ENCODE assay signal across 24 mouse cellular contexts in genomic region chr7:61737511-61737910, GRCm38 (mm10).
"Had no signal": no experiment of that assay in that cellular context is flagged by ENCODE, and none has a peak within 500 bp of the region (broad histone marks: within the 10 kb centered on the region; RNA-seq: fewer than 3 reads in every experiment).

No protein-coding gene starts in this region.

- H3K4me2 ChIP-seq: heart, embryonic 12.5 days; hindbrain, embryonic 12.5 days; hindbrain, embryonic 14.5 days; intestine, embryonic 15.5 days; limb, embryonic 13.5 days; limb, embryonic 15.5 days had no signal

- H3K4me3 ChIP-seq: gastrocnemius, adult 2 months; heart, embryonic 10.5 days; heart, embryonic 12.5 days; hindbrain, embryonic 10.5 days; hindbrain, embryonic 12.5 days; intestine, embryonic 15.5 days; limb, embryonic 13.5 days; limb, embryonic 15.5 days had no signal

- H3K4me1 ChIP-seq: heart, embryonic 10.5 days; heart, embryonic 12.5 days; hindbrain, embryonic 10.5 days; hindbrain, embryonic 12.5 days; intestine, embryonic 15.5 days; limb, embryonic 13.5 days; limb, embryonic 15.5 days had no signal

- H3K9ac ChIP-seq: heart, embryonic 12.5 days; hindbrain, embryonic 12.5 days; hindbrain, embryonic 14.5 days; intestine, embryonic 15.5 days; limb, embryonic 13.5 days; limb, embryonic 15.5 days had no signal

- DNase-seq: gastrocnemius, adult 2 months; gastrocnemius, postnatal 10 days; gastrocnemius, postnatal 25 days; heart, adult 18-20 months; heart, postnatal 10 days; heart, postnatal 4 days; kidney, adult 8-10 months; kidney, postnatal 10 days; kidney, postnatal 25 days; kidney, postnatal 4 days; layer of hippocampus, adult 9-11 months; layer of hippocampus, postnatal 36 days; left cerebral cortex, postnatal 4 days had no signal

- ATAC-seq: hindbrain, embryonic 16.5 days; inflammation-experienced regulatory T-cells, adult 6 months; intestine, embryonic 15.5 days; intestine, postnatal 0 days had no signal

- H3K9me3 ChIP-seq: heart, embryonic 10.5 days; heart, embryonic 12.5 days; hindbrain, embryonic 12.5 days; intestine, embryonic 15.5 days; limb, embryonic 13.5 days; limb, embryonic 15.5 days had no signal

- H3K27me3 ChIP-seq: heart, embryonic 12.5 days; hindbrain, embryonic 12.5 days; intestine, embryonic 15.5 days; limb, embryonic 13.5 days; limb, embryonic 15.5 days had no signal

- H3K36me3 ChIP-seq: heart, embryonic 10.5 days; heart, embryonic 12.5 days; hindbrain, embryonic 10.5 days; hindbrain, embryonic 12.5 days; intestine, embryonic 15.5 days; limb, embryonic 13.5 days; limb, embryonic 15.5 days had no signal

- H3K27ac ChIP-seq: gastrocnemius, adult 2 months; heart, embryonic 10.5 days; hindbrain, embryonic 10.5 days; hindbrain, embryonic 12.5 days; hindbrain, embryonic 14.5 days; intestine, embryonic 15.5 days; limb, embryonic 13.5 days; limb, embryonic 15.5 days had no signal
